Mouse (Mus musculus) lung, postnatal 25 days (tissue): ENCODE results near the gene Tmem163.
A peak's percentile ranks its signal among the peaks of the same experiment; 100 is the strongest.

Source experiments
- DNase-seq: peaks from one replicate; pipeline ENCODE4 v3.0.0; 2022; ENCODE audit warnings: low spot score

Tmem163 gene

GRCm38 (mm10) chr1:127500219-127500618 lies 179.1 kb downstream of the Tmem163 start:
- DNase-seq = peak; percentile 72

DNA sequence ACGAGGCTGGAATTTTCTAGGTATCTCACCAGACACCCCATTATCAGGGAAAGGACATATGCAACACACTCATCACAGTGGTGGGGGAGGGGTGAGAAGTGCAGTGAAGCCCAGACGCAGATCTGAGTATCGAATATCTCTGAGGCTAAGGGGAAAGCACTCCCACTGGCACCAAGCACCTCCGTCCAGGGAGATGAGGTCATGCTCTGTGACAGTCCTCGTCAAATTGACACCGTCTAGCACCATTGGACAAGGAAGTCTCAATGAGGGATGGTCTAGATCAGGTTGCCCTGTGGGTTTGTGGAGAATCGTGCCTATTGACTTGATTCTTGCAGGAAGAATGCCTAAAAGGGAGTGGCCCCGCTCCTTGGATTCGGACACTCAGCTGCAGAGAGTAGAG lies 180.6 kb downstream of the Tmem163 start:
- DNase-seq = no peak

DNA sequence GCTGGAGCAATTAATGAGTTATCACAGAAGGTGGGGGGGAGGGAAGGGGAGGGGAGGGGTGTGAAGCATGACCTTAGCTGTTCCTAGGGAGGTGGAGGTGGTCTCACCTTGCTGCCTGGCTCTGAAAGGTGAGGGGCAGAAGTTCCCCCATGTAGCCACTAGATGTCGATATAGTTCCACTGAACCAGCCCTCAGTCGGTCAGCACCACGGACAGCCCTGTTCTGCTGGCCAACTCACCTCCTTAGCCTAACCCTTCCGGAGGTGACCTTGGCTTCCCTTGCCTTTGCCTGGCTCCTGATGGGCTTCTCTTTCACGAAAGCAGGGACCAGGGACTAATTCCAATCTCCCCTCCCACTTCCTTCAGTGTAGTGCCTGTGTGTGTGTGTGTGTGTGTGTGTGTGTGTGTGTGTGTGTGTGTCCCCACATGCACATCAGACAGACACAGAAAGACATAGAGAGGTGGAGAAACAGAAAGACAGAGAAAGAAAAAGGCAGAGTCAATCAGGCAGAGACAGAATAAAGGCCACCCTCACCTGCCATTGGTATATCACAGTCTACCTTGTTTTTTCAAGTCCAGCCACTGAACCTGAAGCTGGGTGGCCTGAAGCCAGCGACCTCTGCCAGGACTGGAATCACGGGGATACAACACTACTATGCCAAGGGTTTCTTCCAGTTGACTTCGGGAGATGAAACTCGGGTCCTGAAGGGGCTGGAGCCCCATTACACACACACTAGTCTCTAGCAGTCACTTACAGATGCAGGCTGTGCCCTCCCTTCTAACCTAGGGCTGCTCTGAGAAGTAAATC lies 182.4 kb downstream of the Tmem163 start:
- peak; percentile 62 for DNase-seq

DNA sequence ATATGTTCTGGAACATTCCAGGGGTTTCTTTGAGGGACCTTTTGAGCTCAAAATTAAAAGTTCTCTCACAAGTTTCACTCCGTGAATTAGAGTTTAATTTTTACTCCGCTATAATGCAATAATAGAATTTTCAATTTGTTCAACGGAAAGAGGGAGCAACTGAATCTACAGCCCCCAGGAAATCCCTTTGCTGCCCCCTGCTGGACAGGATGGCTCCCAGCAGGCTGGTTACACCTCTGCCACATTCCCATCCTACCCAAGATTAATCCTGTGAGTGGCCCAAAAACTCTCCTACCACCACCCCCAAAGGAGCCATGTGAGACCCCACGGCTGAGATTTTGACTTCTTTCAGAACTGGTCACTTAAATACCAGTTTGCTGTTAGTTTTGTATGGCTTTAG lies 192.2 kb downstream of the Tmem163 start:
- DNase-seq = peak; percentile 23

GRCm38 (mm10) chr1:127484826-127485225 lies 194.5 kb downstream of the Tmem163 start:
- DNase-seq = peak; percentile 41

- no peak for DNase-seq
These were observed 195.2 kb downstream of the Tmem163 start for GRCm38 (mm10) chr1:127484188-127484587.

DNA sequence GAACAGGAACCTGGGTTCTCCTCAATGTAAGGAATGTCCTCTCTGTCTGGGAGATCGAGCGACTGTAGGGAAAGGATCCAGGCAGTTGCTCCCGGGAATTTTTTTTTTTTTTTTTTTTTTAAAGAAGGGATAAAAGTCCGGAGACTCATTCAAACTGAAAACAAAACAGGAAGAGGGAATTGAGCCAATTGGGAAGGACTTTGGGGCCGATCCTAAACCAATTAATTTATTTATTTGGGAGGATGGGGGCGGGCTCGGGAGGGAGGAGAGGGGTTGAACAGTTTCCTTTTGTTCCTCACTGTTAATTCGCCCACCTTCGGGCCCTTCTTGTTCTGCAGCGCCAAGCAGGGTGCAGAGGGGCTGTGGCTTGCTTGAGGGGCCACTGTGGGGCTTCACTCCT lies 196.4 kb downstream of the Tmem163 start:
- DNase-seq = no peak

DNA sequence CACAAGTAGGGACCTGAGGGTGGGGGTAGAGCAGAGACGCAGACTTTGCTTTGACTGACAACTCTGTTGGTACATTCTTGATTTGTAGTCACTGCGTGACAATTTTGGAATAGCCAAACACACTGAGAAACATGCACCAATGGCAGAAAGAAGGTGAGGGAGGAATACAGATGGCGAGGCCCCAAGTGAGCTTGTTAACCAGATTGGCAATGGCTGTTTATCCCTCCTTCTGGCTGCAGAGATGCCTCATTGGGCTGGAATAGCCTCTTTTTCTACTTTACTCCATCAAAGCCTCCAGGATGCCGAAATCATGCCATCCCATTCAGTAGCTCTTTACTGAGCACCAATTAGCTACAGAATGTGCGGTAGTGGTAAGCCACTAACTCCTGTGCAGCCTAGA lies 203.6 kb downstream of the Tmem163 start:
- no peak for DNase-seq

GRCm38 (mm10) chr1:127470175-127470574 lies 209.2 kb downstream of the Tmem163 start:
- no peak for DNase-seq

DNA sequence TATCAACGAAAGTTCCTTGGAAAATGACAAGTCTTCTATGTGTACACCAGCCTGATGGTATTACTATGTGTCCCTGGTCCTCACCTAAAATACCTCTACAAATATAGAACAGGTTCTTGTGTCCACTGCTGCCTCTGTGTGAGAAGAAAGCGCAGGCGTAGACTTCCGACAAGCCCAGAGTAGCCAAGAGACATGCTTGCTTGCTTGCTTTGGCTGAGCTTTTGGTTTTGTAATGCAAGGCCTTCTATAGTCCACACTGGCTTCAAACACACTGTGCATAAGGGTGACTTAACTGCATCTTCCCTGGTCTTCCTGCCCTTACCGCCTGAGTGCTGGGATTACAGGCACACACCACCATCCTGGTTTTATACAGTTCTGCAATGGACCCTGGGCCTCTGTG lies 212.1 kb downstream of the Tmem163 start:
- no peak for DNase-seq

GRCm38 (mm10) chr1:127465292-127465691 lies 214.1 kb downstream of the Tmem163 start:
- no peak for DNase-seq

DNA sequence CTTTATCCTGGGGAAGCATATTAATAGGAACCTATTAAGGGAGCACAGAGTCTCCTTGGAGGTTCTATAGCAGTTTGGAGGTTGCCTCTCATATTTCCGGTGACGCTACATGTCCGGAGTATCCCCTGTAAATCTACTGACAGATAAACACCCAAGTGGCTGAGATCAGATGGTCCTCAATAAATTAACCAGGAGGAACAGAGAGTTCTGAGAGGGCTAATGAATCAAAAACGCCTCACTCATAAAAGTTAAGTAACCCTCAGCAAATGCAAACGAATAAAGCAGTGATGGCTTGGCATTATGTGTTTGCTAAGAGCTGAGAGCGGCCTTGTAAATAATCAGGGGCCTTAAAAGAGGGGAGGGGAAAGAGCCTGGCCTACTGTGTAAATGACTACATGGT lies 215.3 kb downstream of the Tmem163 start:
- no peak for DNase-seq

DNA sequence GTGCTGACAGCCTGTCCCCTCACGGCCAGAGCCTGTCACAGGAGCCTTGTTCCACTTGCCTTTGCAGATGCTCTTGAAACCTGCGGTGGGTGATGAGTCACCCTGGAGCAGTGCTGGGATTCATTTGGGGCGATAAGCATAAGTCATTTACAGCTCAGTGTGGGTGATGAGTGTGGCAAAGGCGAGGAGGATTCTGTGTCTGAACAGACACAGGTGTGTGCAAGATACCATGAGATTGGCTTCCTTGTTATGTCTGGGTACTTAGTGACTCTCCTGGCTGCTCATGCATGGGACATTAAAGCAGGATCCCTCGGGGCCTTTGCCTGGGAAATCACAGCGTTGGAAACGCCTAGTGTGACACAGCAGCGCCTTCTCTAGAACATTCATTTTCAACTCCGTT lies 218.3 kb downstream of the Tmem163 start:
- DNase-seq = no peak

DNA sequence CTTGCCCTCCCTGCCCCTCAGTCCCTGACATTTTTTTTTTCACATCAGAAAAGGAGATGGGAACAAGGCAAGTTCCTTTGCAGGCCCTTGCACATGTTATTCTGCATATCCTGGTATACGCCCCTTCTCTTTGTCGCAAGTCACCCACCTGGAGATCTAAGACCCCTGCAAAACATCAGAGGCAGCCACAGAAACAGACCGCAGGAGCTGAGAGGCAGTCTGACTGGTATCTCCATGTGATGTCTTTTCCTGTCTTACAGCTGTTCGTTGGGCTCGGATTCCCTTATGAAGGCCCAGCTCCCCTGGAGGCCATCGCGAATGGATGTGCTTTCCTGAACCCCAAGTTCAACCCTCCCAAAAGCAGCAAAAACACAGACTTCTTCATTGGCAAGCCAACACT lies 219.8 kb downstream of the Tmem163 start:
- DNase-seq = no peak

GRCm38 (mm10) chr1:127459015-127459451 lies 220.3 kb downstream of the Tmem163 start:
- DNase-seq = peak; percentile 48

- no peak for DNase-seq
These were observed 226.0 kb downstream of the Tmem163 start for GRCm38 (mm10) chr1:127453397-127453796.

DNA sequence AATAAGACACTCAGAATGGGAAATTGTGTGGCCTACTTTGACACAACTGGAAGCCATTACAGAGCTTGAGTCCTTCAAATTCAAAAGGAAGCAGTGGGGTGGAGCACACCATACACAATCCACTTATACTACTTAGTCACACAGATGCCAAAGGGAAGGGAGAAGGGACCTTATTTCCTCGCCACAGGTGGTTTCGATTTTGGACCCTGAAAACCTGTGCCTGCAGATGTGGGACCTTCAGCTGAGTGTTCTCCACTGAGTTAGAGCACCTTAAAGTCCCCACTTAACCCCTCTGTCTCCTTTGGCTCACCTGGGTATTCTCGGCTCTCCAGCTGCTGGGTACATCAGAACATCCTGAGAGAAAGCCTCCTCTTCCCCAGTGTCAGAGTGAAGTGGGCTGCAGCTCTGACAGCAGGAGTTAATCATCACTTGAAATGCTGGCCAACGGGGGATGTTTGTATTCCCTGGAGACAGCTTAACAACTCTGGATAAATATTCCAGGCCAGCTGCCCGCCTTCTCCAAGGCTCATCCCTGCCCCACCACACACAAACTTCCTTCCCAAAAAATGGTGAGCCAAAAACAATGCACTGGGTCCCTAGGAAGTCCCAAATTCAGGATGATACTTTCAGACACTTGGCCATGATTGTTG lies 234.4 kb downstream of the Tmem163 start:
- peak; percentile 28 for DNase-seq

GRCm38 (mm10) chr1:127442880-127443877 lies 236.2 kb downstream of the Tmem163 start:
- DNase-seq = no peak

GRCm38 (mm10) chr1:127441736-127442135 lies 237.6 kb downstream of the Tmem163 start:
- no peak for DNase-seq

DNA sequence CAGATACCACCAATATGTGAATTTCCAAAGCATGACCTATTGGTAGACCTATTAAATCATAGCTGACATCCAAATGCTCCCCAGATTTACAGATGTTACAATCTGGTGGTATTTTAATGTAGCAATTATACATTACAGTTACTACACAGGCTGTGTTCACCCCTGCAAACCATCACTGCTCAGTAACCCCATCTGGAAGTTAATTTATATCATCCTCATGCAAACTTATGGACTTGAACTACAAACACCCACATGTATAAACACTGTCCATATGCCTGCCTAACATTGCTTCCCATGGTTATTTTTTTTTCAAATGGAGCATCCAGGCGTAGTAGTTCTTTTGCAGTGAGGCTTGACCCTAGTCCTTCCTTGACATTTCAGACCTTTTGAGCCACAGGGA lies 238.3 kb downstream of the Tmem163 start:
- no peak for DNase-seq

DNA sequence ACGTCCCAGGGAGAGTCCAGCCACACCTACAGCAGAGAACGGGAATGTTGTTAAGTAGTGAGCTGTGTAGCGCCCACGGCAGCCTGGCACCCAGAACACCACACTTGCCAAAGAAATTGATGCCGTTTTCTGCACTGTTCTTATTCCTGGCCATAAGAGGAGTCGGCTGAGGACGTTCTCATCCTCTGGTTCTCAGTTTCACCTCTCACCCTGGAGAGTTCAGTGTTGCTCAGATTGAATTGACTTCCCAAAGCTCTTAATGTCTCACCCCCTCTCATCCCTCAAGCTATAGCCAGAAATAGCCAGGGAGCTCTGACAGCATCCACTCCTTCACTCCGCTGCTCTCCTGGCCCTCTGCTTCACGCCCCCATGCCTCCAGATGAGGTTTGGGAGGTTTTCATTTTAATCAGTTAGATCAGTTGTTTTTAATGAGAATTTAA lies 239.9 kb downstream of the Tmem163 start:
- no peak for DNase-seq

GRCm38 (mm10) chr1:127437091-127437490 lies 242.3 kb downstream of the Tmem163 start:
- peak; percentile 15 for DNase-seq
